Mouse (Mus musculus) heart, adult 11 months (tissue): ENCODE data around the gene Tmem201.

ENCODE experiments used
- DNase-seq: peaks from one replicate; pipeline ENCODE4 v3.0.0; 2022

Tmem201 gene

DNA sequence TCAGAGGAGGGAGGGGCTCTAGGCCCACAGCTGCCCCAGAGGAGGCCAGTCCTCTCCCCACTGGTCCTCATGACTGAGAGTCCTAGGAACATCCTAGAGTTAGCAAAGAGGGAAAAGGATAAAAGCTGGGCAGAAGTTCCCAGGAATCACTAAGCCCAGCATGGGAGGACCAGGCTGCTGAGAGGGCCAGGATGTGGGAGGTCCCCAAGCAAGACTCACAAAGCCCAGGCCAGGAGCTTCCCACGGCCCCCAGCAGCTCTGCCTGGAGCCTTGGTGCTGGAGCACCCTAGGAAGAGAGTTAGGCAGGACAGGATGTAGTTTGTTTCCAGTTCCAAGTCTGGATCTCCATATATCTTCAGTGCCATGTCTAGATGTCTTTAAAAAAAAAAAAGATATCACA lies 59.8 kb downstream of the Tmem201 start:
- DNase-seq = peak; percentile 93

GRCm38 (mm10) chr4:149675378-149676261 lies 62.2 kb downstream of the Tmem201 start:
- DNase-seq = peak; percentile 98

DNA sequence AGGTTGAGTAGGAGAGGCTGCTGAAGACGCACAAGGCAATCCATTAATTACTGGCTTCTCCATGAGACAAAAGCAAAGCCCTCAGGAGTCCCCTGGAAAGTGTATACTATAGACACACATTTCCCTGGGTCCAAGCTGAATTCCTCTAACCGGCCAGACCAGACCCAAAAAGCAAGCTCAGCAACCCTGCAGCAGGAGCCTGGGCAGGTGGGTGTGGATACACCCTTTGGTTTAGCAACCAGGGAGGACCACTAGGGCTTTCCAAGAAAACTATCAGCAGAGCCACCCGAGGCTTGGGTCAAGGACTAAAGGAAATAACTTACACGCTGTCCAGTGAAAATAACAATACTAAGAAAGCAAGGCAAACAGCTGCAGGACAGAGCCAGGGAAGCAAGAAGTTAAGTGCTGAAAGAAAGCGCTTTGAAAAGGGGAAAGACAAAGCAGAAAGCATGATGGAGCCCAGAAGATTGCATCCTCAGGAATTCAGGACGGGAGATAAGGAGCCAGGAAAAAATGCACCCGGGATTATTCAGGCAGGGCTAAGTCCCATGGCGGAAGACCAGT lies 62.9 kb downstream of the Tmem201 start:
- peak; percentile 87 for DNase-seq

- DNase-seq = no peak
Measured at GRCm38 (mm10) chr4:149672747-149673146, 65.1 kb downstream of the Tmem201 start.

- DNase-seq = no peak
Measured at GRCm38 (mm10) chr4:149671175-149671574, 66.7 kb downstream of the Tmem201 start.

- no peak for DNase-seq
Measured at GRCm38 (mm10) chr4:149665692-149666090, 72.2 kb downstream of the Tmem201 start.
